In genomic region chr15:12490527-12490926, GRCm38 (mm10) we compare ENCODE assay signal across 8 mouse cellular contexts.
A peak's percentile ranks its signal among the peaks of the same experiment; 100 is the strongest.
DNase-seq lines count a peak whose midpoint lies in the region; ATAC-seq lines count a peak whose summit lies in the region.

No protein-coding gene starts in this region.

- peak; percentile 93 for ATAC-seq in granulocyte monocyte progenitor cell, adult 5-6 weeks (replicated peaks; ENCODE audit: poor library complexity, severe bottlenecking)
- ATAC-seq in erythroblast, adult 5-6 weeks (replicated peaks; ENCODE audit: low FRiP score, poor library complexity, severe bottlenecking), result no peak

- peak; percentile 63 for DNase-seq in ES-CJ7 (ENCODE audit: low read depth, low spot score)
- peak; percentile 53 for DNase-seq in adrenal gland, adult 8-10 months
- DNase-seq in kidney, adult 18-20 months, result peak; percentile 30
- DNase-seq in lung, postnatal 25 days (ENCODE audit: low spot score), result peak; percentile 80
- DNase-seq in thymus, postnatal 0 days (ENCODE audit: low spot score), result no peak
- DNase-seq in layer of hippocampus, postnatal 10 days (ENCODE audit: low spot score in 2 of 2), result no peak

Comparison
In these comparisons a context has a peak if more than half of its experiments do, and no peak if none do; other contexts are left out.
1. DNase-seq: peak in ES-CJ7 (single experiment), adrenal gland, adult 8-10 months (single experiment), kidney, adult 18-20 months (single experiment) and lung, postnatal 25 days (single experiment); none in thymus, postnatal 0 days (single experiment) and layer of hippocampus, postnatal 10 days (0 of 2).